Mouse (Mus musculus) splenic B cell, adult 2 months (primary cell): Measurements from ENCODE around the gene Chpt1.

Source experiments
- DNase-seq: peaks from one replicate; pipeline ENCODE4 v3.0.0-alpha.2; 2011; ENCODE audit warnings: low read depth, low spot score
- H3K27me3 ChIP-seq: 2 replicates; pipeline ENCODE4 v1.6.1; 2012; ENCODE audit warnings: mild to moderate bottlenecking, low read length, moderate library complexity, mixed read lengths; ENCODE audit not compliant: control insufficient read depth, poor library complexity, insufficient read depth, severe bottlenecking
- H3K36me3 ChIP-seq: 2 replicates; pipeline ENCODE4 v1.6.1; 2012; ENCODE audit warnings: mild to moderate bottlenecking, low read length, moderate library complexity, mixed read lengths; ENCODE audit not compliant: control insufficient read depth, poor library complexity, insufficient read depth, severe bottlenecking

The Chpt1 gene

DNA sequence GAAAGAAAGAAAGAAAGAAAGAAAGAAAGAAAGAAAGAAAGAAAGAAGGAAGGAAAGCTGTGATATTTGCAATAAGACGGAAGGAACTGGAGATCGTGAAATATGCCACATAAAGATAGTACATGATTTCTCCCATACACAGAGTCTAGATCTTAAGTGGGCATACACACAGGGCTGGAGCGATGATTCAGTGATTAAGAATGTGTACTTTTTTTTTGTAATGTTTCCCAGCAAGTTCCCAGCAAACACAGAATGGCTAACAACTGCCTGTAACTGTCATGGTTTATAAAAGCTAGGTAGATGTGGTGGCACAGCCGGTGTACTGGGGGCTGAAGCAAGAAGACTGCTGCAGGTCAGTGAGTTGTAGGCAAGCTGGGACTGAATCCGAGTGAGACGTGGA, 51.9 kb downstream of the Chpt1 start:
- H3K27me3 ChIP-seq: no peaks in the 10 kb centered on the region
- H3K36me3 ChIP-seq: no peaks in the 10 kb centered on the region
- DNase-seq: no peak

DNA sequence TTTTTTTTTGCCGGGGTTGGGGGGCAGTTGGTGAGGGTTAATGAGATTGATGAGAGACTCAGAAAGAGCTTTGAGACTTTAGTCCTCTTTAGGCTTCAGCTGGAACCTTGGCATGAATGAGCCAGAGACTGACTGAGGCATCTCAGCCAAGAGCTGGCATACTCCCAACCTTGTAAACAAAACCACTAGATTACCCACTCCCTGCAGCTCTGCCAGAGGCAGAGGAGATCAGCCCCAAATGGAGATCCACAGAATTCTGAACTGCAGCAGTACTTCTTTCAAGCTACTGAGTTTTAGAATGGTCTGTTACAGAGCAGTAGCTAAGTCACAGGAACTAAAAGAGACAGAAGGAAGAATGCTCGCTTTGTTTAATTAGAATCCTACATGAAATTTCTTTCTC, 52.7 kb downstream of the Chpt1 start:
- H3K27me3 ChIP-seq: no peaks in the 10 kb centered on the region
- H3K36me3 ChIP-seq: no peaks in the 10 kb centered on the region
- DNase-seq: no peak

DNA sequence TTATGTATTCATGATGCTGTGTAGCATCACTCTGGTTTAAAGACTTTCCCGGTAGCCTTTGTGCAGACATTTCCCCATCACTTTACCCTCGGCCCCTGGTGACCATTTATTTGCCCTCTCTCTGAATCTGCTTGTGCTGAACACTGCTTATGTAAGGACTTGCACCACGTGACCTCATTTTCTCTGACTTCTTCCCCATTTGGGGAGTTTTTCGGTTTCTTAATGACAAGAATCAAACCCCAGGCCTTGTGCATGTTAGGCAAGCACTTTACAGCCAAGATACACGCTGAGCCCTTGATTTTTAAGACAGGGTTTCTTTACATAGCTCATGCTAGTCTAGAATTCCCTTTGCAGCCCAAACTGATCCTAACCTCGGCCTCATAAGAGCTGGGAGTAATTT, 62.6 kb downstream of the Chpt1 start:
- peaks cover 17% of the 10 kb centered on the region for H3K36me3 ChIP-seq
- H3K27me3 ChIP-seq: no peaks in the 10 kb centered on the region
- DNase-seq: peak; percentile 14

DNA sequence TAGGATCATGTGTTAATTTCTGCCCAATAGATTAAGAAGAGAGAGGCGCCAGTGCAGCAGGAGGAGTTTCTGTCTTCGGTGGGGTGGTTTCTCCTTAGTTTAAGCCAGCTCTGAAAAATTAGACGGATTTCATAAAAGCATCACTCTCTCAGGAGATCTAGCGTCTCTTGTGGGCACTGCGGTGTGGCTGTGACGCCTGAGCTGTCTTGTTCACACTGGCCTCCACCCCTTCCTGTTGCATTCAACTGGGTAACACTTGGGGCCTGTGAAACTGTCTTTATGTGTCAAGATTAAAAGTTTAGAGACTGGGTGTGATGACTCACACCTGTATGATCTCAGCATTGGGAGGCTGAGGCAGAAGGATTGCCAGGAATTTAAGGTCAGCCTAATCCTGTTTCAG, 75.9 kb downstream of the Chpt1 start:
- no peak for DNase-seq
- Histone ChIP-seq H3K36me3 (peaks cover 19% of the 10 kb centered on the region), H3K27me3 (no peaks in the 10 kb centered on the region)

DNA sequence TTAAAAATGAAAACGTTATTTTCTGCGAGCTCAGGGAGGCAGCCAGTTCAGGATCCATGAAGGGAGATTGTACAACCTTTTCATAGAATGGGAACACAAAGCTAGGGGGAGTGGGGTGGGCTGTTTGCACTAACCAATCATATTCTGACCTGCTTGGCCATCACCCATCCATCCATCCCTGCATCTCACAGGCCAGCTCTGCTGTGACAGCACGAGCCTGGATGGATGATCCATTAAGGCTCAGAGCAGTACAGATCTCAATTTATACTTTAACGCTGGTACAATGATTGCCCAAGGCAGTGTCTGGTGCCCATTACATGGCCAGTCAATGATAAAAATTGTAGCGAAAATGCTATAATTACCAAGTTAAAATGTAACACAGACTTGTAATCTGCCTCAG, 77.0 kb downstream of the Chpt1 start:
- no peak for DNase-seq
- Histone ChIP-seq H3K27me3 (no peaks in the 10 kb centered on the region), H3K36me3 (peaks cover 16% of the 10 kb centered on the region)

GRCm38 (mm10) chr10:88426158-88426816, 77.6 kb downstream of the Chpt1 start:
- peaks cover 14% of the 10 kb centered on the region for H3K36me3 ChIP-seq
- peak; percentile 88 for DNase-seq
- no peaks in the 10 kb centered on the region for H3K27me3 ChIP-seq

DNA sequence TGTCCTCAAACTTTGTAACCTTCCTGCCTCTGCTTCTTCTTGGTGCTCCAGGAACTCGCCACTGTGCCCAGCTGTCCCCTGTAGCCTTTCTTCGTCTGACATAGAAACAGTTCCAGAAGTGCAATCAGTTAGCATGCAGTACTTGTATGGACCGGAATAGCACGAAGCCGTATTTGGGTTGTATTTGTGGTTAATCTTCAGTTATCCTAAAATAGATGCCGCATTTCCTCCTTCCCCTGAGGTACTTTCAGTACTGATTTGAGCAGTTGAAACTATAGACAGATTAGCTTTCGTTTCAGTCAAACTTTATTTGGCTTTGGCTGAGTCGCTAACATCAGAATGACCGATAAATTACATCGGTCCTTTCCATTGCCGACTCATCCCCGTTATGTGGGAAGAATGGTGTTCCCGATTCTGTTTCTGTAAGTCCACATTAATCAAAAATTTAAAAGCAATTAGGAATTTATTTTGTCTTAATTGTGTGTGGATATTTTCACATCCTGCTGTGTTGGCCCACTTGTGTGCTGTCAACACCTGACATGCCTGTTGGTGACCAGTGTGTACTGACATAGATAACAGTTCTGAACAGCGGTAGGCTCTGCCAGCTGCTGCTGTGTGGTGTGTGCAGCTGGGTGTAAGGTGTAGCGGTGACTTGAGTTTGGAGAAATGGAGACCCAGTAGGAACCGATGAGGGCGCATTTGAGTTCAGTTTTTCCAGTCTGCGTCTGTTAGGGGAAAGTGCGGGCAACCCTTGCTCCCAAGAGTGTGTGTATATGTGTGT, 83.0 kb downstream of the Chpt1 start:
- peak; percentile 81 for DNase-seq
- H3K36me3 ChIP-seq: no peaks in the 10 kb centered on the region
- no peaks in the 10 kb centered on the region for H3K27me3 ChIP-seq

DNA sequence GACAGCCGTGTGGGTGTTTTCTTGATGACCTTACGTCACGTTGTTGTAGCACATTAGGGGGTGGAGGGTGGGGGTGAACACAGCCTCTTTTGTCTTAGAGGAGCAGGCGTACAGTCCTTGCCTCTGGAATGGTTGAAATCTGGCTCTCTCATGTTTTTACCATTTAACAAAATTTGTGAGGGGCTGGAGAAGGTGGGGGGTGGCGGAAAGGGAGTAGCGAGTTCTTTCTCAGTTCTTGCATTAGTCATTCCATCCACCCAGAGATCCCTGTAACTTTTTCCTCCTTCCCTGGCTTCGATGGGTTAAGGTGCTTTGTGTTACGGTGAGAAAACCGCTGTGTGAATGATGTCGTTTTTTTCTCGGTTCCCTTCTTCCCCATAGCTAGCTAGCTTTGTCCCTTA, 83.7 kb downstream of the Chpt1 start:
- DNase-seq: no peak

GRCm38 (mm10) chr10:88417686-88418085, 86.2 kb downstream of the Chpt1 start:
- Histone ChIP-seq H3K27me3 (no peaks in the 10 kb centered on the region), H3K36me3 (0 out of 2 replicates have a peak, but pooled peaks cover 5% of the 10 kb centered on the region)
- peak; percentile 61 for DNase-seq

More for the DNA sequence above, 83.7 kb downstream of the Chpt1 start:
- Histone ChIP-seq H3K36me3 (no peaks in the 10 kb centered on the region), H3K27me3 (no peaks in the 10 kb centered on the region)

DNA sequence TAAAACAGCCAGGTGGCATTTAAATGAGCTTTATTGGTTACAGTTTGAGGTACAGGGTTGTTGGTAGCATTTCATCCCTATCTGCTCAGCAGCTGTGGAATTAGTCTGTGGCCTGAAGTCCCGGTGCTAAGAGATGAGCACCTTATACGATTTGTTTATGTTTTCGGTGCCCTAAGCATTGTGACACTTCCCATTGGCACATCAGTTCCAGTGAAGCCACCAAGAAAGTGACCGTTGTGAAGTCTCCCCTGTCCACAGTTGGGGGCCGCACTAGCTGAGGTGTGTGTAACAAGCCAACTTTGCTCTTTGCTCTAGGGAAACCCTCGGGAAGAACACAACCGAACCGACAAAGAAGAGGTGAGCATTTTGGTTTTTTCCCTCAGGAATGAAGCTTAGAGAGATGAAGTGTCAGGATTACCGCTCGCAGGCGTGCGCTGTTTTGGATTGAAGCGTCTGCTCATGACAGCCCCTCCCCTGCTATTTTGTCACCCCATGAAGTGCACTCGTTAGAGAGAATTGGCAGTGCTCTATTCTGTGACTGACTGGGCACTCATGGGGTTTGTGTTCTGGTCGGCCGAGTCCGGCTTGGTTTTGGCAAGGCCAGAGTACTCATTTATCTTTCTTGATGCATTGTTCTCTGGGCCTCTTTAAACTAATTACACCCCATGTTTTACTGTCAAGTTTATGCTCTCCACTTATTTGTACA, 91.4 kb downstream of the Chpt1 start:
- peaks cover 7% of the 10 kb centered on the region for H3K36me3 ChIP-seq
- no peaks in the 10 kb centered on the region for H3K27me3 ChIP-seq
- DNase-seq: no peak

GRCm38 (mm10) chr10:88409751-88410150, 94.1 kb downstream of the Chpt1 start:
- peak; percentile 60 for DNase-seq
- H3K27me3 ChIP-seq: no peaks in the 10 kb centered on the region
- H3K36me3 ChIP-seq: peaks cover 6% of the 10 kb centered on the region

- DNase-seq: no peak
- peaks cover 2% of the 10 kb centered on the region for H3K36me3 ChIP-seq
- no peaks in the 10 kb centered on the region for H3K27me3 ChIP-seq
These were observed 95.8 kb downstream of the Chpt1 start for GRCm38 (mm10) chr10:88407875-88408631.

- peak; percentile 64 for DNase-seq
- H3K36me3 ChIP-seq: no peaks in the 10 kb centered on the region
- no peaks in the 10 kb centered on the region for H3K27me3 ChIP-seq
These were observed 98.1 kb downstream of the Chpt1 start for GRCm38 (mm10) chr10:88405812-88406211.

DNA sequence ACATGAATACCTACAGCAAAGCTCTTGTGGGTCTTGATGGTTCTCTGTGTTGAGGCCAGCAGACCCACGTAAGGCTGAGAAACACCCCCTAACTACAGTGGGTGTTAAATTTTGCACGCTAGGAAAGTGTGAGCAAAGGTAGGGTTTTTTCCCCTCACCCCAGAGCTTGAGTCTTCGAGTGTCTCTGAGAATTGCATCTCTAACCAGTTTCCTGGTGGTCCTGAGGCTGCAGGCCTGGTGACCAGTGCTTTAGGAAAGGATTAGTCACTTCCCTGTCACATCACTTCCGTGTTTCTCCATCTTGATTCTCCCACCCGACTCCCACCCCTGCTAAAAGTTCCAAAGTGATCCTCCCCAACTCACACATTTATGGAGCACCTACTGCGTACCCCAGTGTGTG, 99.7 kb downstream of the Chpt1 start:
- Histone ChIP-seq H3K27me3 (no peaks in the 10 kb centered on the region), H3K36me3 (no peaks in the 10 kb centered on the region)
- DNase-seq: no peak
